Mouse (Mus musculus) neural tube, embryonic 14.5 days (tissue): Measurements from ENCODE around the gene Cog7. TPM values are rescaled to one million over a fixed set of nuclear protein-coding genes. Genes with fewer than 3 reads are reported as not detected.
A peak's percentile ranks its signal among the peaks of the same experiment; 100 is the strongest.

Source experiments
- ATAC-seq: fragments of 200-750 bp; cut with Nextera tagmentation; 2 replicates; pipeline ENCODE4 v1.8.0; 2017; ENCODE audit warnings: low read depth, mild to moderate bottlenecking, moderate TSS enrichment, moderate library complexity
- H3K27ac ChIP-seq: fragments of 300-500 bp; sonication (generic); 2 replicates; pipeline ENCODE4 v1.5.1; 2014; ENCODE audit warnings: low read depth, mild to moderate bottlenecking, control low read depth, low read length, moderate library complexity, mixed read lengths
- H3K27me3 ChIP-seq: fragments of 300-500 bp; sonication (generic); 2 replicates; pipeline ENCODE4 v1.6.1; 2014; ENCODE audit warnings: low read length; ENCODE audit not compliant: control insufficient read depth, insufficient read depth
- H3K36me3 ChIP-seq: fragments of 300-500 bp; sonication (generic); 2 replicates; pipeline ENCODE4 v1.6.1; 2014; ENCODE audit warnings: low read length, mixed read lengths; ENCODE audit not compliant: control insufficient read depth, insufficient read depth
- H3K4me1 ChIP-seq: fragments of 300-500 bp; sonication (generic); 2 replicates; pipeline ENCODE4 v1.6.1; 2014; ENCODE audit warnings: low read length; ENCODE audit not compliant: control insufficient read depth, insufficient read depth
- H3K4me2 ChIP-seq: fragments of 300-500 bp; sonication (generic); 2 replicates; pipeline ENCODE4 v1.6.1; 2014; ENCODE audit warnings: mild to moderate bottlenecking, low read depth, low read length, control low read depth
- H3K4me3 ChIP-seq: fragments of 300-500 bp; sonication (generic); 2 replicates; pipeline ENCODE4 v1.5.1; 2014; ENCODE audit warnings: low read depth, low read length, control low read depth, mixed read lengths
- H3K9ac ChIP-seq: fragments of 300-500 bp; sonication (generic); replicated peaks from 2 replicates; pipeline ENCODE4 v1.6.1; 2014; ENCODE audit warnings: low read depth, mild to moderate bottlenecking, control low read depth, low read length, mixed read lengths
- H3K9me3 ChIP-seq: fragments of 300-500 bp; sonication (generic); 2 replicates; pipeline ENCODE4 v1.6.1; 2016; ENCODE audit warnings: low read length; ENCODE audit not compliant: control insufficient read depth
- WGBS: fragments of 180-500 bp; shearing (Covaris S2); extraction: QIAGEN DNeasy Blood & Tissue Kit; methylation state at CpG from one replicate; pipeline ENCODE4 v1.1.7; 2014; 5-methylcytosine and 5-hydroxymethylcytosine counted together
- polyA plus RNA-seq: library from polyadenylated mRNA; unstranded; fragments of >200 nt; fragmentation: Nextera tagmentation; extraction: Ambion mirVana; gene quantifications from 2 replicates; pipeline ENCODE4 v1.2.1, GENCODE M21; 2014

The Cog7 gene
- 27.3 and 30.1 TPM in 2 replicates for polyA plus RNA-seq

GRCm38 (mm10) chr7:121981307-121981871, at the start of gene Cog7:
TSS of gene Cog7 (minus strand) at chr7:121981711.
- WGBS, result 1% methylated on average over 55 of the region's 55 CpGs
- H3K27ac ChIP-seq, result no peak within 1 kb of the TSS
- H3K4me3 ChIP-seq, result peak within 1 kb of the TSS; percentile 75
- H3K9ac ChIP-seq, result peak within 1 kb of the TSS; percentile 66
- H3K9me3 ChIP-seq, result no peaks in the 10 kb centered on the region
- no peaks in the 10 kb centered on the region for H3K4me1 ChIP-seq
- no peaks in the 10 kb centered on the region for H3K27me3 ChIP-seq
- ATAC-seq, result peak; percentile 94
- peaks cover 1% of the 10 kb centered on the region; the same call in 1 of the 2 replicates for H3K36me3 ChIP-seq
- H3K4me2 ChIP-seq, result peak within 1 kb of the TSS; percentile 56

GRCm38 (mm10) chr7:122022131-122022530, 40.6 kb upstream of the Cog7 start:
- Histone ChIP-seq H3K4me3 (no peak overlapping the region), H3K9ac (no peak overlapping the region), H3K9me3 (no peaks in the 10 kb centered on the region), H3K27me3 (no peaks in the 10 kb centered on the region; the same call in 1 of the 2 replicates), H3K4me2 (no peak overlapping the region), H3K27ac (no peak overlapping the region), H3K36me3 (0 out of 2 replicates have a peak, but pooled peaks cover 4% of the 10 kb centered on the region), H3K4me1 (peaks cover 13% of the 10 kb centered on the region)
- 98% methylated on average over 2 of the region's 2 CpGs for WGBS
- no peak for ATAC-seq

GRCm38 (mm10) chr7:122020667-122021354, 39.3 kb upstream of the Cog7 start, which contains the start of gene Gga2:
TSS of gene Gga2 (minus strand) at chr7:122021222.
- ATAC-seq, result peak; percentile 89
- Histone ChIP-seq H3K27ac (peak within 1 kb of the TSS; percentile 92), H3K4me3 (peak within 1 kb of the TSS; percentile 88), H3K36me3 (0 out of 2 replicates have a peak, but pooled peaks cover 4% of the 10 kb centered on the region), H3K9me3 (no peaks in the 10 kb centered on the region), H3K4me1 (peaks cover 18% of the 10 kb centered on the region), H3K4me2 (peak within 1 kb of the TSS; percentile 80), H3K9ac (peak within 1 kb of the TSS; percentile 71), H3K27me3 (no peaks in the 10 kb centered on the region; the same call in 1 of the 2 replicates)
- WGBS, result 0% methylated on average over 48 of the region's 50 CpGs

GRCm38 (mm10) chr7:122020273-122020666, 38.8 kb upstream of the Cog7 start:
- H3K36me3 ChIP-seq, result 0 out of 2 replicates have a peak, but pooled peaks cover 4% of the 10 kb centered on the region
- H3K4me2 ChIP-seq, result peak overlapping the region; percentile 80
- H3K9me3 ChIP-seq, result no peaks in the 10 kb centered on the region
- ATAC-seq, result peak; percentile 59
- peak overlapping the region; percentile 92 for H3K27ac ChIP-seq
- H3K4me3 ChIP-seq, result peak overlapping the region; percentile 88
- WGBS, result 3% methylated on average over 6 of the region's 6 CpGs
- no peaks in the 10 kb centered on the region; the same call in 1 of the 2 replicates for H3K27me3 ChIP-seq
- H3K4me1 ChIP-seq, result peaks cover 21% of the 10 kb centered on the region
- H3K9ac ChIP-seq, result peak overlapping the region; percentile 71

- ATAC-seq, result no peak
- H3K27ac ChIP-seq, result no peak overlapping the region
- H3K4me3 ChIP-seq, result peak overlapping the region; percentile 2; the same call in 1 of the 2 replicates
- peak overlapping the region; percentile 80 for H3K4me2 ChIP-seq
- H3K4me1 ChIP-seq, result peaks cover 21% of the 10 kb centered on the region
- 88% methylated on average over 7 of the region's 7 CpGs for WGBS
- H3K9me3 ChIP-seq, result no peaks in the 10 kb centered on the region
- H3K27me3 ChIP-seq, result no peaks in the 10 kb centered on the region; the same call in 1 of the 2 replicates
- H3K9ac ChIP-seq, result no peak overlapping the region
- H3K36me3 ChIP-seq, result 0 out of 2 replicates have a peak, but pooled peaks cover 4% of the 10 kb centered on the region
These were observed 37.5 kb upstream of the Cog7 start for GRCm38 (mm10) chr7:122018978-122019377.

GRCm38 (mm10) chr7:122018247-122018646, 36.7 kb upstream of the Cog7 start:
- peaks cover 21% of the 10 kb centered on the region for H3K4me1 ChIP-seq

GRCm38 (mm10) chr7:122015734-122016133, 34.2 kb upstream of the Cog7 start:
- peaks cover 21% of the 10 kb centered on the region for H3K4me1 ChIP-seq
- H3K4me3 ChIP-seq, result no peak overlapping the region
- ATAC-seq, result no peak
- no peak overlapping the region; the same call in 1 of the 2 replicates for H3K27ac ChIP-seq
- H3K9me3 ChIP-seq, result no peaks in the 10 kb centered on the region
- peaks cover 9% of the 10 kb centered on the region; the same call in 1 of the 2 replicates for H3K36me3 ChIP-seq
- peak overlapping the region; percentile 30 for H3K4me2 ChIP-seq
- WGBS, result 30% methylated on average over 10 of the region's 10 CpGs
- no peaks in the 10 kb centered on the region; the same call in 1 of the 2 replicates for H3K27me3 ChIP-seq
- H3K9ac ChIP-seq, result 0 out of 2 replicates have a peak overlapping the region, but pooled peaks have one; percentile 1

More at GRCm38 (mm10) chr7:122018247-122018646, 36.7 kb upstream of the Cog7 start:
- Histone ChIP-seq H3K27ac (no peak overlapping the region), H3K4me3 (no peak overlapping the region), H3K9me3 (no peaks in the 10 kb centered on the region), H3K36me3 (0 out of 2 replicates have a peak, but pooled peaks cover 4% of the 10 kb centered on the region), H3K4me2 (peak overlapping the region; percentile 80; the same call in 1 of the 2 replicates), H3K9ac (no peak overlapping the region), H3K27me3 (no peaks in the 10 kb centered on the region; the same call in 1 of the 2 replicates)
- 75% methylated on average over 3 of the region's 3 CpGs for WGBS
- no peak for ATAC-seq

- ATAC-seq, result no peak
- Histone ChIP-seq H3K4me3 (no peak overlapping the region), H3K4me1 (peaks cover 21% of the 10 kb centered on the region), H3K27me3 (no peaks in the 10 kb centered on the region), H3K4me2 (peak overlapping the region; percentile 30; the same call in 1 of the 2 replicates), H3K36me3 (peaks cover 11% of the 10 kb centered on the region; the same call in 1 of the 2 replicates), H3K9ac (peak overlapping the region; percentile 32; the same call in 1 of the 2 replicates), H3K27ac (no peak overlapping the region; the same call in none of the 2 replicates), H3K9me3 (no peaks in the 10 kb centered on the region)
- WGBS, result 39% methylated on average over 8 of the region's 8 CpGs
These were observed 33.6 kb upstream of the Cog7 start for GRCm38 (mm10) chr7:122015105-122015504.
